In the genomic region with DNA sequence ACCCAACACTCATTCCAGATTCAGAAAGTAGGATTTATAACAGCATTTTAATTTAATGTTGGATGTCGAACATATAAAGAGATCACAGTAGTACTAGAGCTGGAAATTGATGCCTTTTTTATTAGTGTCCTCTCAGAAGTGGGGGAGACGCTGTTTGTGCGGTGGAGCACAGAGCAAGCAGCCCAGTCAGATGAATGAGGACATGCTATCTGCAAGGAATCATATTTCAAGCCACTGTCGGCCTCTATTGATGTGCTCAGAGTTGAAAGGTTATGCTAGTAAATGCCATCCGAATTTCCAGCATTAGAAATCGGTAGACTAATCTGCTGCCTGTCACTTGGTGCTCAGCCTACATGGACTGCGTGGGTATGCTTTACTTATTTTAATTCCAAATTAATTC, we compare ENCODE assay signal across 15 mouse cellular contexts.
DNase-seq lines count a peak whose midpoint lies in the region; ATAC-seq and TF ChIP-seq lines count a peak whose summit lies in the region.
"Had no signal": no experiment of that assay in that cellular context is flagged by ENCODE, and none has a peak within 500 bp of the region (broad histone marks: within the 10 kb centered on the region; RNA-seq: fewer than 3 reads in every experiment).

No protein-coding gene starts in this region.

- no peaks in the 10 kb centered on the region for H3K4me1 ChIP-seq in kidney, postnatal 0 days (replicated peaks; ENCODE audit: insufficient read depth, low read length)
- H3K4me1 ChIP-seq in neural tube, embryonic 12.5 days = peaks cover 29% of the 10 kb centered on the region
- H3K4me1 ChIP-seq: megakaryocyte, embryonic 14.5 days had no signal

- no peak overlapping the region for H3K9ac ChIP-seq in kidney, postnatal 0 days (ENCODE audit: low read depth, low read length)
- H3K9ac ChIP-seq in neural tube, embryonic 12.5 days = no peak overlapping the region
- H3K9ac ChIP-seq: lung, embryonic 14.5 days had no signal

- H3K4me3 ChIP-seq in kidney, postnatal 0 days (replicated peaks; ENCODE audit: low read depth, low read length) = no peak overlapping the region
- no peak overlapping the region for H3K4me3 ChIP-seq in neural tube, embryonic 12.5 days
- H3K4me3 ChIP-seq: megakaryocyte, embryonic 14.5 days had no signal

- H3K27me3 ChIP-seq in kidney, postnatal 0 days (ENCODE audit: insufficient read depth, low read length) = no peaks in the 10 kb centered on the region
- H3K27me3 ChIP-seq in neural tube, embryonic 12.5 days (replicated peaks) = no peaks in the 10 kb centered on the region
- H3K27me3 ChIP-seq: megakaryocyte, embryonic 14.5 days had no signal

- intact Hi-C loops in heart, postnatal 25 days (cut with DNase I) = no loop called here
- intact Hi-C loops in heart, postnatal 10 days (cut with DNase I) = no loop called here

- no peak for TF ChIP-seq CTCF in kidney, postnatal 0 days (IDR thresholded peaks at IDR 0.05; ENCODE audit: low read depth)

- peak; percentile 28 for DNase-seq in adrenal gland, postnatal 10 days
- DNase-seq in adrenal gland, adult 18-20 months (ENCODE audit: low spot score in 2 of 2) = no peak
- DNase-seq in kidney, postnatal 0 days (ENCODE audit: low spot score) = peak; percentile 84
- no peak for DNase-seq in kidney, adult 9 months
- DNase-seq in embryo, embryonic 10.5 days (ENCODE audit: low spot score) = peak; percentile 68
- no peak for DNase-seq in heart, postnatal 25 days (ENCODE audit: low spot score)
- DNase-seq in heart, postnatal 10 days = no peak
- DNase-seq: cerebellum, adult 11 months; gastrocnemius, postnatal 10 days; heart, postnatal 4 days; kidney, postnatal 10 days; lung, embryonic 14.5 days had no signal

- H3K36me3 ChIP-seq in kidney, postnatal 0 days (ENCODE audit: insufficient read depth, low read length) = no peaks in the 10 kb centered on the region
- no peaks in the 10 kb centered on the region for H3K36me3 ChIP-seq in neural tube, embryonic 12.5 days

- ATAC-seq in kidney, postnatal 0 days (replicated peaks; ENCODE audit: low FRiP score, low read depth) = peak; percentile 29; the same call in 1 of the 2 replicates
- ATAC-seq in neural tube, embryonic 12.5 days (ENCODE audit: low FRiP score, low read depth) = peak; percentile 43; the same call in 1 of the 2 replicates
- ATAC-seq: forebrain, embryonic 16.5 days had no signal

- no peaks in the 10 kb centered on the region for H3K9me3 ChIP-seq in kidney, postnatal 0 days (replicated peaks; ENCODE audit: low read length)
- no peaks in the 10 kb centered on the region for H3K9me3 ChIP-seq in neural tube, embryonic 12.5 days

- H3K27ac ChIP-seq in kidney, postnatal 0 days = no peak overlapping the region
- H3K27ac ChIP-seq in neural tube, embryonic 12.5 days = no peak overlapping the region

- no peak overlapping the region for H3K4me2 ChIP-seq in kidney, postnatal 0 days (ENCODE audit: low read length)
- no peak overlapping the region for H3K4me2 ChIP-seq in neural tube, embryonic 12.5 days (replicated peaks)
- H3K4me2 ChIP-seq: lung, embryonic 14.5 days had no signal

- WGBS in kidney, postnatal 0 days = 12% methylated on average over 7 of the region's 7 CpGs
- 13% methylated on average over 7 of the region's 7 CpGs for WGBS in neural tube, embryonic 12.5 days

Comparison
In these comparisons a context has a peak if more than half of its experiments do, and no peak if none do; other contexts are left out.
1. DNase-seq: peak in adrenal gland, postnatal 10 days (single experiment), kidney, postnatal 0 days (single experiment) and embryo, embryonic 10.5 days (single experiment); none in adrenal gland, adult 18-20 months (0 of 2), kidney, adult 9 months (single experiment), heart, postnatal 25 days (single experiment) and heart, postnatal 10 days (0 of 2).